Mouse (Mus musculus) kidney, adult 2 months (tissue): Measurements from ENCODE around the gene Stk39.

Experiments used
- CTCF ChIP-seq: fragments of 200-500 bp; conservative IDR thresholded peaks from 2 replicates; pipeline ENCODE4 v1.5.1; 2011; ENCODE audit warnings: low read depth, mild to moderate bottlenecking, control low read depth, low read length, moderate library complexity, mixed read lengths; ENCODE audit not compliant: insufficient read depth, insufficient read length
- POLR2A ChIP-seq: fragments of 200-500 bp; IDR thresholded peaks from one replicate; pipeline ENCODE4 v1.6.1; 2011; ENCODE audit warnings: low read depth, low read length, control low read depth

DNA sequence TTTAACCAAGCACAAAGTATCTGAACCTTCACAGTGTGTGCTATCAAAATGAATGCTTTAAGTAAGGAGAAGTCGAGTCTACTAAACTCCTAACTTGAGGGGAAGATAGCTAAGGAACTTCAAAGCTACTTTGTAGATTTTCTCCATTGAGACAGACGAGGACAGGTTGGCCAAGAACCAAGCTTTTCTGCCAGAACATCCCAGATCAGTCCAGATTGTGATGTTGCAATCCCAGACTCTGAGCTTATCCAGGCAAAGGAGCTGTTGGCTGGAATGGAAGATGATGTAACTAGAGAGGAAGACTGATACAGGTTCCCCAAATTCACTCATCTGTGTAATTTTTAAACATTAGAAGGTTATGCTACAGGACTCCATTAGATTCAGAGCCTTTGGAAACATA lies 187.7 kb downstream of the Stk39 start:
- TF ChIP-seq POLR2A (no peak), CTCF (no peak)
